ENCODE assay signal across 8 mouse cellular contexts in the genomic region with DNA sequence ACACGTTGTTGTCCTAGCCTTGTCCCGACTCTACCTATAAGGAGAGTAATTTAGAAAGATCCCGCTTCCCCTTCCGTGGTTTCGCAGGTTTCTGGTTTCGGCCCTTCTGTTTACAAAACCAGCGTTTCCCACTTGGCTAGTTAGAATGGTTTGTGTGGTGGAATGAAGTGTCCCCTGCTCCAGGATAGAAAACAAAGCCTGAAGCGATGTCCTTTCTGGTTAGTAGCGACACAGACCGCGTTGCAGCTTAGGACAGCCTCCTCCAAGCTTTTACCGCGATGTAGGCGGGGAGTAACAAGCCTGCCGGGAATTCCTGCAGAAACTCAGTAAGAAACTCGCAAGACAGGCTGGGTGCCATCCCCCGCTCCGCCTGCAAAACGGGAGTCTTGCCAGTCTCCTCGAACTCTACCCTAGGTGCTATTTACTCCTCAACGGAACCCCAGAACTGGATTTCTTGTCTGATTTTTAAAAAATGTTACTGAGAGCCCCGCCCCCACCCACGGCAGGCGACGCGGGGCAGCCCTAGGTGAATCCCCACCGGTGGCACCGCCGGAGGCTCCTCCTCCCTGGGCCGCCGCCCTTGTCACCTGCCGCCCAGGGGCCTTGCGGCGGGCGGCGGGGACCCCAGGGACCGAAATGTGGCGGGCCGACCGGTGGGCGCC. TPM values are rescaled to one million over a fixed set of nuclear protein-coding genes. Genes with fewer than 3 reads are reported as not detected.
DNase-seq lines count a peak whose midpoint lies in the region; ATAC-seq and TF ChIP-seq lines count a peak whose summit lies in the region.

Gene Ifnlr1, plus strand, starts transcription at position 382 of the 662 bp plus-strand sequence.

- in situ Hi-C loops in CH12.LX (cut with MboI; ENCODE audit: low pct_ligation_motif_present, low pct_unique_long_range_greater_than_20kb, low sequenced_read_pairs): no loop called here

- dilution Hi-C loops in CH12.LX (cut with MboI; ENCODE audit: extremely low pct_ligation_motif_present, extremely low pct_unique_long_range_greater_than_20kb, low sequenced_read_pairs): no loop called here

- H3K9ac ChIP-seq in CH12.LX (ENCODE audit: insufficient read depth, low read depth): no peak within 1 kb of the TSS
- peak within 1 kb of the TSS; percentile 66 for H3K9ac ChIP-seq in intestine, embryonic 15.5 days
- H3K9ac ChIP-seq in limb, embryonic 12.5 days (replicated peaks): peak within 1 kb of the TSS; percentile 68
- peak within 1 kb of the TSS; percentile 3; the same call in 1 of the 2 replicates for H3K9ac ChIP-seq in midbrain, embryonic 14.5 days (replicated peaks; ENCODE audit: low read length)

- H3K27me3 ChIP-seq in CH12.LX (replicated peaks): peaks cover 70% of the 10 kb centered on the region
- H3K27me3 ChIP-seq in intestine, embryonic 15.5 days (replicated peaks): no peaks in the 10 kb centered on the region
- peaks cover 55% of the 10 kb centered on the region for H3K27me3 ChIP-seq in limb, embryonic 12.5 days
- H3K27me3 ChIP-seq in midbrain, embryonic 14.5 days (ENCODE audit: control insufficient read depth, insufficient read depth, low read length): peaks cover 27% of the 10 kb centered on the region
- H3K27me3 ChIP-seq in splenic B cell, adult 2 months (ENCODE audit: control insufficient read depth, insufficient read depth, low read length, poor library complexity, severe bottlenecking): no peaks in the 10 kb centered on the region

- no peak for TF ChIP-seq POLR2A in CH12.LX (IDR thresholded peaks at IDR 0.05; ENCODE audit: low read depth, low read length)

- no peaks in the 10 kb centered on the region for H3K36me3 ChIP-seq in CH12.LX (replicated peaks in 1 of 2; ENCODE audit: control insufficient read depth in 1 of 2, insufficient read depth in 1 of 2, low read length in 1 of 2)
- no peaks in the 10 kb centered on the region for H3K36me3 ChIP-seq in intestine, embryonic 15.5 days
- H3K36me3 ChIP-seq in limb, embryonic 12.5 days: no peaks in the 10 kb centered on the region
- no peaks in the 10 kb centered on the region for H3K36me3 ChIP-seq in midbrain, embryonic 14.5 days (ENCODE audit: control insufficient read depth, insufficient read depth, low read length)
- no peaks in the 10 kb centered on the region for H3K36me3 ChIP-seq in splenic B cell, adult 2 months (ENCODE audit: control insufficient read depth, insufficient read depth, low read length, poor library complexity, severe bottlenecking)

- TF ChIP-seq RAD21 in CH12.LX (IDR thresholded peaks at IDR 0.05; ENCODE audit: low read depth, low read length): no peak

- ATAC-seq in intestine, embryonic 15.5 days: peak; percentile 85
- no peak; the same call in 1 of the 2 replicates for ATAC-seq in limb, embryonic 12.5 days (ENCODE audit: insufficient number of reproducible peaks, insufficient read depth, low FRiP score, low TSS enrichment, low read depth)
- no peak for ATAC-seq in midbrain, embryonic 14.5 days (ENCODE audit: low FRiP score, low TSS enrichment)

- DNase-seq in CH12.LX (ENCODE audit: extremely low read depth): peak; percentile 39
- peak; percentile 66 for DNase-seq in adrenal gland, postnatal 14 days
- peak; percentile 46 for DNase-seq in forelimb bud, embryonic 11.5 days (ENCODE audit: low read depth, low spot score)
- DNase-seq in midbrain, embryonic 14.5 days: peak; percentile 68
- peak; percentile 71 for DNase-seq in splenic B cell, adult 2 months (ENCODE audit: low read depth, low spot score)
- no peak for DNase-seq in c-Kit-positive CD71-positive TER-119-positive erythroid progenitor cells, embryonic 14.5 days (ENCODE audit: low spot score)

- under 1% methylated on average over 41 of the region's 41 CpGs for WGBS in intestine, embryonic 15.5 days
- WGBS in limb, embryonic 12.5 days: under 1% methylated on average over 41 of the region's 41 CpGs
- under 1% methylated on average over 41 of the region's 41 CpGs for WGBS in midbrain, embryonic 14.5 days

- peak within 1 kb of the TSS; percentile 99 for H3K4me2 ChIP-seq in CH12.LX (ENCODE audit: insufficient read depth, low read depth, poor library complexity, severe bottlenecking)
- peak within 1 kb of the TSS; percentile 93 for H3K4me2 ChIP-seq in intestine, embryonic 15.5 days (replicated peaks)
- H3K4me2 ChIP-seq in limb, embryonic 12.5 days: peak within 1 kb of the TSS; percentile 99
- H3K4me2 ChIP-seq in midbrain, embryonic 14.5 days (ENCODE audit: low read length): peak within 1 kb of the TSS; percentile 77

- no peak within 1 kb of the TSS for H3K27ac ChIP-seq in CH12.LX (ENCODE audit: insufficient read depth, low read depth)
- peak within 1 kb of the TSS; percentile 67 for H3K27ac ChIP-seq in intestine, embryonic 15.5 days
- no peak within 1 kb of the TSS for H3K27ac ChIP-seq in limb, embryonic 12.5 days
- no peak within 1 kb of the TSS for H3K27ac ChIP-seq in midbrain, embryonic 14.5 days (replicated peaks; ENCODE audit: low read depth, low read length)

- H3K79me2 ChIP-seq in CH12.LX (replicated peaks; ENCODE audit: control insufficient read depth, extremely low read depth, insufficient read depth, poor library complexity, severe bottlenecking): no peaks in the 10 kb centered on the region

- H3K9me3 ChIP-seq in CH12.LX (replicated peaks; ENCODE audit: low read length): peaks cover 6% of the 10 kb centered on the region
- no peaks in the 10 kb centered on the region for H3K9me3 ChIP-seq in intestine, embryonic 15.5 days
- no peaks in the 10 kb centered on the region for H3K9me3 ChIP-seq in limb, embryonic 12.5 days
- H3K9me3 ChIP-seq in midbrain, embryonic 14.5 days (ENCODE audit: control insufficient read depth, low read length): no peaks in the 10 kb centered on the region

- peak within 1 kb of the TSS; percentile 25 to 46 (median 36) for H3K4me3 ChIP-seq in CH12.LX (replicated peaks in 1 of 3; ENCODE audit: low read depth in 2 of 3, low read length in 2 of 3, poor library complexity in 1 of 3)
- H3K4me3 ChIP-seq in intestine, embryonic 15.5 days (replicated peaks): peak within 1 kb of the TSS; percentile 59
- peak within 1 kb of the TSS; percentile 72 for H3K4me3 ChIP-seq in limb, embryonic 12.5 days (replicated peaks)
- H3K4me3 ChIP-seq in midbrain, embryonic 14.5 days (replicated peaks; ENCODE audit: low read depth, low read length): peak within 1 kb of the TSS; percentile 43

- TF ChIP-seq EP300 in CH12.LX (IDR thresholded peaks at IDR 0.05; ENCODE audit: low read length): peak; percentile 86

- TF ChIP-seq CTCF in CH12.LX (conservative IDR thresholded peaks at IDR 0.05 in 1 of 2, IDR thresholded peaks at IDR 0.05 in 1 of 2; ENCODE audit: low read depth in 2 of 2, low read length in 2 of 2): no peak

- H3K4me1 ChIP-seq in CH12.LX (ENCODE audit: control insufficient read depth in 1 of 2, insufficient read depth in 2 of 2): peaks cover 0 to 25% of the 10 kb centered on the region in 2 experiments; a peak in 2 of 4 replicates
- H3K4me1 ChIP-seq in intestine, embryonic 15.5 days (replicated peaks): 0 out of 2 replicates have a peak, but pooled peaks cover 2% of the 10 kb centered on the region
- H3K4me1 ChIP-seq in limb, embryonic 12.5 days (replicated peaks): peaks cover 8% of the 10 kb centered on the region; the same call in 1 of the 2 replicates
- H3K4me1 ChIP-seq in midbrain, embryonic 14.5 days (ENCODE audit: control insufficient read depth, insufficient read depth, low read length): peaks cover 4% of the 10 kb centered on the region

TF ChIP-seq in CH12.LX, 34 proteins besides CTCF, POLR2A, EP300 and RAD21:
- TF ChIP-seq JUND (conservative IDR thresholded peaks at IDR 0.05; ENCODE audit: low read depth, low read length): peak; percentile 54; the same call in 1 of the 2 replicates
- TF ChIP-seq ZNF384 (IDR thresholded peaks at IDR 0.05; ENCODE audit: low read depth, low read length): no peak
- TF ChIP-seq MAZ (IDR thresholded peaks at IDR 0.05; ENCODE audit: low read depth, low read length): no peak
- TF ChIP-seq ZMIZ1 (IDR thresholded peaks at IDR 0.05; ENCODE audit: low read depth, low read length): no peak
- no peak for TF ChIP-seq TCF12 (IDR thresholded peaks at IDR 0.05; ENCODE audit: low read depth, low read length)
- no peak for TF ChIP-seq NRF1 (IDR thresholded peaks at IDR 0.05; ENCODE audit: low read depth, low read length)
- TF ChIP-seq SMC3 (IDR thresholded peaks at IDR 0.05; ENCODE audit: low read depth, low read length): no peak
- no peak for TF ChIP-seq KAT2A (IDR thresholded peaks at IDR 0.05; ENCODE audit: insufficient replicate concordance, low read length)
- TF ChIP-seq JUN (IDR thresholded peaks at IDR 0.05; ENCODE audit: insufficient read depth, low read depth, low read length): 0 out of 2 replicates have a peak, but pooled peaks have one; percentile 13
- TF ChIP-seq MEF2A (IDR thresholded peaks at IDR 0.05; ENCODE audit: borderline replicate concordance, low read depth, low read length): peak; percentile 63; the same call in 1 of the 2 replicates
- TF ChIP-seq IRF4 (IDR thresholded peaks at IDR 0.05; ENCODE audit: low read depth, low read length): peak; percentile 95
- peak; percentile 15; the same call in 1 of the 2 replicates for TF ChIP-seq CHD2 (IDR thresholded peaks at IDR 0.05; ENCODE audit: low read length)
- no peak for TF ChIP-seq ZKSCAN1 (IDR thresholded peaks at IDR 0.05; ENCODE audit: borderline replicate concordance, low read depth, low read length)
- peak; percentile 37; the same call in 1 of the 2 replicates for TF ChIP-seq MAX (IDR thresholded peaks at IDR 0.05; ENCODE audit: low read length)
- TF ChIP-seq RCOR1 (conservative IDR thresholded peaks at IDR 0.05; ENCODE audit: low read depth, low read length): no peak; the same call in 1 of the 2 replicates
- TF ChIP-seq POLR2AphosphoS2 (IDR thresholded peaks at IDR 0.05; ENCODE audit: low read depth, low read length): no peak
- no peak for TF ChIP-seq E2F4 (IDR thresholded peaks at IDR 0.05; ENCODE audit: insufficient replicate concordance, low read depth, low read length)
- TF ChIP-seq BHLHE40 (IDR thresholded peaks at IDR 0.05; ENCODE audit: low read depth, low read length): peak; percentile 74
- TF ChIP-seq CHD1 (IDR thresholded peaks at IDR 0.05; ENCODE audit: low read depth, low read length): no peak

RNA-seq across cellular contexts. Expression of gene Ifnlr1, which starts in this region (rescaled TPM):
- total RNA-seq in CH12.LX (2012; rRNA removed): 0.04 TPM in 1 of 2 replicates, not detected in the other
- not detected in 2 replicates for total RNA-seq in CH12.LX (2014; rRNA removed)
- polyA plus RNA-seq in CH12.LX (2012; ENCODE audit: insufficient read length, low read depth): not detected in 2 replicates
- 0.30 and 0.60 TPM in 2 replicates for total RNA-seq in adrenal gland, postnatal 14 days (2021)
- 3.6 and 4.2 TPM in 2 replicates for polyA plus RNA-seq in intestine, embryonic 15.5 days (2015; fragmentation: Nextera tagmentation; extraction: Ambion mirVana)
- 0.81 and 0.95 TPM in 2 replicates for polyA plus RNA-seq in limb, embryonic 12.5 days (2016; fragmentation: Nextera tagmentation; extraction: Ambion mirVana)
- polyA plus RNA-seq in midbrain, embryonic 14.5 days (2014; fragmentation: Nextera tagmentation; extraction: Ambion mirVana): 0.13 and 0.22 TPM in 2 replicates

Comparison
In these comparisons a context has a peak if more than half of its experiments do, and no peak if none do; other contexts are left out.
1. Peak in DNase-seq, H3K4me3 ChIP-seq and H3K4me2 ChIP-seq in CH12.LX; RNA of the gene not detected or under 1 TPM.
2. Peak in DNase-seq in adrenal gland, postnatal 14 days; RNA of the gene not detected or under 1 TPM.
3. Peak in DNase-seq, H3K4me3 ChIP-seq, H3K9ac ChIP-seq and H3K4me2 ChIP-seq in midbrain, embryonic 14.5 days; RNA of the gene not detected or under 1 TPM.